Mouse (Mus musculus) cortical plate, adult 2 months (tissue): ENCODE measurements around the gene Frmpd2.

Source experiments
- CTCF ChIP-seq: fragments of 200-500 bp; IDR thresholded peaks from 2 replicates; pipeline ENCODE4 v1.5.1; 2011; ENCODE audit warnings: mild to moderate bottlenecking, control low read depth, low read length; ENCODE audit not compliant: insufficient read depth; ENCODE audit errors: extremely low read depth
- POLR2A ChIP-seq: fragments of 200-500 bp; IDR thresholded peaks from 2 replicates; pipeline ENCODE4 v1.6.1; 2011; ENCODE audit warnings: mild to moderate bottlenecking, low read length, control low read depth; ENCODE audit not compliant: insufficient read depth; ENCODE audit errors: extremely low read depth

GRCm38 (mm10) chr14:33521538-33521937 lies 50.0 kb downstream of the Frmpd2 start:
- no peak for TF ChIP-seq CTCF
- TF ChIP-seq POLR2A = no peak
